Mouse (Mus musculus) large intestine, adult 2 months (tissue): ENCODE measurements around the gene Tsr3. TPM values are rescaled to one million over a fixed set of nuclear protein-coding genes. Genes with fewer than 3 reads are reported as not detected.
"Not testable (repeated sequence)": the region's sequence is repeated elsewhere in the genome, so short reads cannot be mapped to it uniquely, and the experiment has no call there.

Experiments used
- DNase-seq: peaks from one replicate; pipeline ENCODE4 v3.0.0-alpha.2; 2012; ENCODE audit warnings: low read depth, low spot score
- WGBS: fragments of 180-500 bp; shearing (Covaris S2); methylation state at CpG from one replicate; pipeline ENCODE4 v1.1.7; 2018; 5-methylcytosine and 5-hydroxymethylcytosine counted together
- polyA plus RNA-seq: library from polyadenylated mRNA; depleted of rRNA; stranded (reverse); fragments of >200 nt; gene quantifications from 2 replicates; pipeline ENCODE4 v1.2.3, GENCODE M21; 2012

Tsr3 gene
- polyA plus RNA-seq, 1 experiment = 11.6 TPM

DNA sequence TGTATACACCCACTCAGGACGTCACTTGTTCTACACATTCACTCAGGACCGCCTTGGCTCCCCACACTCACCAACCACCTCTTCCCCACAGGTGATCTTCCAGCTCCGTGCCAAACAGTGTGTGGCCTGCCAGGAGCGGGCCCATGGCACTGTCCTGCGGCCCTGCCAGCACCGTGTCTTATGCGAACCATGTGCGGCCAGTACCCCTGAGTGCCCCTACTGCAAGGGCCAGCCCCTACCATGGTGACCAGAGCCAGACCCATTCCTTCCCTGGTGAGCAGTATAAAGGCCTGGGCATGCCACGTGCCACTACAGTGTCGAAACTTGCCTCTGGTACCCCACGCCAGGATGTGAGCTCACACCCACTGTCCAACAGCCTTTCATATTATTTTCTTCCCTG lies 8.3 kb upstream of the Tsr3 start:
- 91% methylated on average over 8 of the region's 11 CpGs for WGBS

DNA sequence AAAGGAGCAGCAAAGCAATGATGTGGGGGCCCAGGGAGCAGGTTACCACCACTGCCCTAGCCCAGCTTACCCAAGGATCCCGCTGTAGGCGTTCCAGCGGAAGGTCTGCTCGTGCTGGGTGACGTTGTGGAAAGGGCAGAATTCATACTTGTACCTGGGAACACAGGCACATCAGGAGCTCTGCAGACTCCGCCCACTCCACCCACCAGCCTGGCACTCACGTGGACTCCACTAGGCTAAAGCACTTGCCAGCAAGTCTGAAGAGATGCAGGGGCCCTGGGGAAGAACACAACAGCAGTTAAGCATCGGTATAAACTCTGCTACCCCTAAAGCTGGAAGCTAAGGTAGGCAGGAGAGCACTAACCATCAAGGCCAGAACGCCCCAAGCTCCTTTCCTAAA lies 4.3 kb upstream of the Tsr3 start:
- WGBS = 86% methylated on average over 9 of the region's 9 CpGs
- DNase-seq = no peak

More for the DNA sequence above, 8.3 kb upstream of the Tsr3 start:
- not testable (repeated sequence) for DNase-seq

DNA sequence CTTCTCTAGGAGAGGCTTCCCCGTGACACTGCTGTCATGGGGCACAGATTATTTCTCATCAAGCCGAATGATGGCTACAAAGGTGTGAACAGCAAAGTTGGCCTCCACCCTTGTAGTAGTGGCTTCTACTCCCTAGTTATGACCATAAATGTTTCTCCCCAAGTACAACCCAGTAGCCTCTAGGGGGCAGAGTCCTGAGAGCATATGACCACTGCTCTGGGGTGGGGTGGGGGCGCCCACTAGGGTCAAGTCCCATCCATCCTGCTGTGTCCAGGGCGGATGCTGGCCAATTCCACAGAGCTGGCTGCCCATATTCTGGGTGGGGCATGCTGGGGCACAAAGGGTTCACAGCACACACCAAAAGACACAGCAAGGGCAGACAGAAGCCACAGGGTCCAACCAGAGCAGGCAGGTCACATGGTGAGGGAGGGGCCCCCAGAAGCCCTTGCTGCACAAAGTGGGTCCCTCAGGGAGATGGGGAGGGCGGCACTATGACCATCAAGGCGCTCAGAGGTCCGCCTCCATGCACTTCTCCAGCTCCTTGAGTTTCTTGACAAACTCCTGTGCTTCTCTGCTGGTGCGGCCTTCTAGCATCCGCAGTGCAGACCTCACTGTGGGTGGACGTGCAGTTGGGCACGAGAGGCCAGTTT lies 3.3 kb downstream of the Tsr3 start:
- DNase-seq = no peak
- 84% methylated on average over 11 of the region's 11 CpGs for WGBS

DNA sequence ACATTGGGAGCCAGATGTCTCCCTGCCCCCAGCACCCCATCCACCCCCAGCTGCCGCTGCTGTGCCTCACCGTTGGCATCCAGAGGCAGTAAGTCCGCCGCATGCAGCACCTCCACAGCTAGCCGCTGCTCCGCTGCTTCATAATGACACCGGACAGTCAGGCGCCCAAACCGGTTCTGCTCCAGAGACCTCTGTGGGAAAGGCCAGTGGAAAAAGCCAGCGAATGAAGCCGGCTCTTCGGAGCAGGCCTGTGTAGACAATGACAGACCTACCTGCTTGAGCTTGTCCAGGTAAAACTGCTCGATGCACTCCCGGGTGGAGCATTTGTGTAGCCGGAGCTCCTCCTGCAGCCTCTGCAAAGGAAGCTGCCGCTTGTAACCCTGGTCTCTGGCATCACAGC lies 4.3 kb downstream of the Tsr3 start:
- DNase-seq = no peak
- WGBS = 66% methylated on average over 16 of the region's 16 CpGs

DNA sequence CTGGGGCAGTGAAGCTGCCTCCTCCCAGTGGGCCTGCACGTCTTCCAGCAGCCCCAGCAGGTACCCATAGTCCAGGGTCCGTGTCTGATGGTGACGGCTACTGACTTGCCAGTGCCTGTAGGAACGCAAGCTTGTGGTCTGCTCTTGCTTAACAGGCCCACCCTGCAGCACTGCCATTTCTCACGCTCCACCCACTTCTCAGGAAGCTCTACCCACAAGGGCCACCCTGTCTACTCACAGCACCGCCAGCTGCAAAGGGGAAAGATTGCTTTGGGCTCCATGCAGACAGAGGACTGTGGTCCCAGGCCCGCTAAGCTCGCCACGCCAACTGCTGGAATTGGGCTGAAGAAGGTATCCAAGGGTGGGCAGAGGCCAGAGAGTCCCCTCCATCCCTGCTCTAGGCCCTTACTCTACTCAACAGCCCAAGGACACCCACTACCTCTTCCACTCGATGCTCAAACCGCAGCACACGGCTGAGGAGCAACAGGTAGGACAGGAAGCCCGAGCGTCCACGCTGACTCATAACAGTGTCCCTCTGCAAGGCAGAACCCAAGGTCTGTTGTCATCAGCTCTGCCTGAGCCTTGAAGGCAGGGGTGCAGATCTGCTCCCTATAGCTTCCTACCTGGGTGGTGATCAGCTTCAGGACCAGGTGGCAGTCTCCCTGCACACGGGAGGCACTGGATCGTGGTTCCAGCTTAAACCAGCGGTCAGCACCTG lies 8.2 kb downstream of the Tsr3 start:
- no peak for DNase-seq

DNA sequence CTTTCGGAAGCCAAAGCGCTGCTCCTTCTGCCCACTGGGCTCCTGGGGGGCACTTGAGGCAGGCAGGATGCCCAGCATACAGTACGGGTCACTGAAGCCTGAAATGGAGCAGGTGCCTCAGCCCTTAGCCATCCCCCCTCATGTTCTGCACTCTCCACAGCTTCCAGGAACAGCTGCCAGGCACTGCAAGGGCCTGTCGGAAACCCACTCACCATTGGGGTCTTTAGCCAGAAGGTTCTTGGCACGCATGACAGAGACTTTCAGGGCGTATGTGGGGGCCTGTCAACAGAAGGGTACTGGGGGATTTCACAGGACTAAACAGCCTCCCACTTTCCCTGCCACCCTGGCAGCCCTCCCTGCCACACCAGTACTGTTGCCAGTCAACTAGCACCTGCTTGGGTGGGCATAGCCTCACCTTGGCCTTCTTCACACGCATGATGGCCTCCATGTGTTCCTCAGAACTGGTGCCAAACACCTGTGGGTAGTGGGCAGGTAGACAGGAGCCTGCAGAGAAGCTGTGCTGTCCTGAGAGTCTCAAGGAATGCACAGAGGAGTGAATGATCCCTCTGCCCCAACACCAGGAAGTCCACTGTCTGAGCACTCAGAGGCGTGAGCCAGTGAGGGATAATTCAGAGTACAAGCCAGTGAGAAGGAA lies 10.3 kb downstream of the Tsr3 start:
- 64% methylated on average over 8 of the region's 8 CpGs for WGBS
- no peak for DNase-seq

More for the DNA sequence above, 8.2 kb downstream of the Tsr3 start:
- WGBS = 65% methylated on average over 18 of the region's 18 CpGs

DNA sequence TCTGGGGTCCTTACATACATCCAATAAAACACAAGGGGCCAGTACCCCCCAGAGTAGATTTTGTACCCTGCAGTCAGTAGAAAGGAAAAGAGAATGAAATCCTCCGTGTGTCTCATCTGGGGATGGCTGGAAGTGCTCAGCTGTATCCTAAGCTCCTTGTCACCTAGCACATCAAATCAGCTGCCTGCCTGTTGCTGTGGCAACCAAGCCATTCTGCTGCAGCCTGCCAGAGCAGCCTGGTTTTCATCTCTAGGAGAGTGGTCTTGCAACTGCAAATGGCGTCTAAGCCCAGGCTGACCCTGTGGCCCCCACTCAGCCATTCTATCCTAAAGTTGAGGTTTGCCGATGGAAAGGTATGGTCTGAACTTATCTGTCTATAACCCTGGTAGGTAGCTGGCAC lies 12.7 kb downstream of the Tsr3 start:
- DNase-seq = no peak
- 47% methylated on average over 3 of the region's 3 CpGs for WGBS

DNA sequence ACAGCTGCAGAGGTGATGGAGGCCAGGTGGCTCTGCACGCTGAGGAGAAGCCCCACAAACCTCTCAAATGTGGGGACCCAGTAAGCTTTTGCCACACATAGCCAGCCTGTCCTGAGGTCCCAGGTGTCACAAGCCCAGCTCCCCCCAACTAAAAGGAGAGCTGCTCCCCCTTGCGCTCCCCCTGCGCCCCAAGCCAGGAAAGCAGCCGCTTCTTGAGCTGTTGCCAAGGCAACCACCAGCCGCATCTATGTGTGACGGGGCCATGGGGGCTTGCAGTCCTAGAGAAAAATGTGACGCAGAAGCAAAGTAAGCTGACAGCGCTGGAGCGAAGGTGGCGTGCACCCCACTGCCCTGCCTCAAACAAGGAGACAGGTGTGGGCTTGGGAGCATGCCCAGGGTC lies 13.8 kb downstream of the Tsr3 start:
- WGBS = 35% methylated on average over 10 of the region's 10 CpGs
- no peak for DNase-seq

DNA sequence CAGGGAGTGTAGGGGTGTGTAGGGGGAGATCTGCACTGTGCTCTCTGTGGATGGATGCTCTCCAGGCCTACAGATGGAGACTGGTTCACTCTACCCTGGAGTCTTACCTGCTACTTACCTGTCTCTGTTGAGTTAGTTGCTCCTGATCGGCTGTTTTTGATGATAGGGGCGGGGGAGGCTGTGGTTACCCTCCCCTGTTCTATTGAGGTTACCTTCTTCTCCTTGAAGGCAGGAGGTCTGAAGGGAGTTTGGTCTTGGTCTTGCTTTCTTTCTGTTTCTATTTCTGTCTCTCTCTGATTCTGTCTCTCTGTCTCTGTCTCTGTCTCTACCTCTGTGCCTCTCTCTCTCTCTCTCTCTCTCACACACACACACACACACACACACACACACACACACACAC lies 15.1 kb downstream of the Tsr3 start:
- WGBS = 60% methylated on average over 2 of the region's 2 CpGs

DNA sequence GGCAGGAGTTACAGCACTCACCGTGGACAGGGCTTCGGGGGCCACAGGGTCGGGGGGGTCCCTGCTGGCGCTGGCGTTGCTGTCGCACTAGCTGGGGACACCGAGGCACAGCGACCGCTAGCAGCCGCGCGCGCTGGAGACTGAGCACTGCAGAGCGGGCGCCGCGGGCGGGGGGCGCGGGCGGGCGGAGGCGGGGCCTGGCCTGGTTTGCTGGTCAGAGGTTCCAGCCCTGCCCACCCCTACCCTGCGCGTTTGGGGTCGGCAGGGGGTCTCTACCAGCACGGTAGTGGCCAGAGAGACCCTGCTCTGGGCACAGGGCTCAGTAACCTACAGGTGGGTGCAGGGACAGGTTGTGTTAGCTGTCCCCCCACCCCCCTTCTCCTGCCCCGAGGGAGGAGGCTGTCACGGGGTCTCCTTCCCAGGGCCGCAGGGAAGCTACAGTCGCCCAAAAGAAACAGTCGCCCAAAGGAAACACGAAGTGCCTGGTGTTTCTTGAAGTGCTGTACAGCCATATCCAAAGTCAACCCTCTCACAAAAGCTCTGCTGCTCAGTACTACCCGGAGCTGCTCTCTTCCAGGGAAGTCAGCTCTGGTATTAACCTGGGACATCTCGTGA lies 16.3 kb downstream of the Tsr3 start, which contains the start of gene Baiap3:
Gene Baiap3, minus strand, starts transcription at position 225 of the 615 bp plus-strand sequence.
- 4% methylated on average over 30 of the region's 35 CpGs for WGBS
- DNase-seq = no peak

More for the DNA sequence above, 15.1 kb downstream of the Tsr3 start:
- DNase-seq = no peak

DNA sequence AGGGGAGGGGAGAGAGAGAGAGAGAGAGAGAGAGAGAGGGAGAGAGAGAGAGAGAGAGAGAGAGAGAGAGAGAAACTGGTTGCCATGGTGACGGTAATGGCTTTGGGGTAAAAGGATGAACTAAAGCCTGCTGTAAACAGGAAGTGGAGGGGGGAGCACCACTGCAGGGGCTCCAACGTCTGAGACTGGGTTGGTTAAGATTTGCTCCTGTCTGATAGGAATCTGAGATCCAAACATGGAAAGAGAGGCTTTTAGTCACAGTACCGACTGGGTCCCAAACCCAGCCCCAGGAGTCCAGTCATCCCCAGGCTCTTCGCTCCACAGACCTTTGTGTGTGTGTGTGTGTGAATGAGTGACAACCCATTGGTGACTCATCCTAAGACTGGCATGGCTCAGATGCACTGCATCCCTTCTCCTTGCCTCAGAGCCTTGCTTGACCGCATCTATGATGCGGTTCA lies 17.9 kb downstream of the Tsr3 start:
- WGBS = 54% methylated on average over 6 of the region's 6 CpGs
- no peak for DNase-seq

DNA sequence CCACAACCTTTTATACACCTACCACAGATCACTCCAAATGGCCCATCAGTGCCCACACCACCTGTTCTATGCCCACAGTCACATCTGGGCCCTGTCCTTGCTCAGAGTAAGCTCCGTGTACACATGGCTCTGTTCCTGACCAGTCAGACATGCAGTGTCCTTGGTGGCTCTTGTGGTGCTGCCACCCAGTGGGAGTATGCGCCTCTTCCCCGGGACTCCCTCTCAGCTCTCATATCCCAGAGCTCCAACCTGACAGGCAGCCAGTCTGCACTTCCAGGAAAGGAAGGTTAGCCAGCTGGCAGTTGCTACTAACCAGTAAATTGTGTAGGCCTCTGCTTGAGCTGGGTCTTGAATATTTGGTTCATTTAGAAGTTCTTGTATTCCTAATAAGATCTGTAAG lies 24.5 kb downstream of the Tsr3 start:
- WGBS = 48% methylated on average over 3 of the region's 3 CpGs
- no peak for DNase-seq

DNA sequence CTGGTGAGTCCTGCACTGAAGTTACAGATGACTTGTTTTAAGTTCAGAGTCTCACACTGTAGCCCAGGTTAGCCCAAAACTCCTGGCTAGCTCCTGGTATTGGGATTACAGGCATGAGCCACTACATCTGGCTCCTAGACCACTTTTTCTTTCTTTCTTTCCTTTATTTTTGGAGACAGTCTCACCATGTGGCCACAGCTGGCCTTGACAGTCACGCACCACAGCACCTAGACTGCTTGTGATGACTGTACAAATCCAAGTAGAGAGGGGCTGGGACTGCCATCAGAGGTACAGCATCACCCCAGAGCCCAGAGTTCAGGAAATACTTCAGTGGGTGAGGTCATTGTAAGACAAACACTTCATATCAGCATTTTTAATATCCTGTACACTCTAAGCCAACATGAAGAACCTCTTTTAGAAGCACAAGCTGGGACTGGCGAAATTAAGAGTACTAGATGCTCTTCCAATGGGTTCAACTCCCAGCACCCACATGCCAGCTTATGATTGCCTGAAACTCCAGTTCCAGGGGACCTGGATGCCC lies 30.9 kb downstream of the Tsr3 start:
- 43% methylated on average over 2 of the region's 2 CpGs for WGBS
- no peak for DNase-seq

DNA sequence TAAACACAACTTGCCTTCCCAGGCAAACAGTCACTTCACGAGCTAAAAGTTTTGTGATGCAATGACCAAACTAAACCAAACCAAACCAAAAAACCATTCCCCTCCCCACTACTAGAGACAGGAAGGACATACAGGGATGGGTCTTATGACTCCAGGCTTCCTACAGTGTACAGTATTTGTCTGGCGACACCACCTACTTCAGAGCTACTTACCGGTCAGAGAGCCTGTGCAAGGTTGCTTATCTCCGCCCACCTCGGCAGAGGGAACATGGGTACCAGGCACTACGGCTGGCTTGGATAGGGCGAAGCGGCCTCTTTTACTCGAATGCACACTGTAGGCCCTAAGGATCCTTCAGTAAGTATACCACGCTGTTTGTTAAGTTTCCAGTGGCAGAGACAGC lies 32.4 kb downstream of the Tsr3 start:
- WGBS = under 1% methylated on average over 10 of the region's 10 CpGs
- DNase-seq = no peak

DNA sequence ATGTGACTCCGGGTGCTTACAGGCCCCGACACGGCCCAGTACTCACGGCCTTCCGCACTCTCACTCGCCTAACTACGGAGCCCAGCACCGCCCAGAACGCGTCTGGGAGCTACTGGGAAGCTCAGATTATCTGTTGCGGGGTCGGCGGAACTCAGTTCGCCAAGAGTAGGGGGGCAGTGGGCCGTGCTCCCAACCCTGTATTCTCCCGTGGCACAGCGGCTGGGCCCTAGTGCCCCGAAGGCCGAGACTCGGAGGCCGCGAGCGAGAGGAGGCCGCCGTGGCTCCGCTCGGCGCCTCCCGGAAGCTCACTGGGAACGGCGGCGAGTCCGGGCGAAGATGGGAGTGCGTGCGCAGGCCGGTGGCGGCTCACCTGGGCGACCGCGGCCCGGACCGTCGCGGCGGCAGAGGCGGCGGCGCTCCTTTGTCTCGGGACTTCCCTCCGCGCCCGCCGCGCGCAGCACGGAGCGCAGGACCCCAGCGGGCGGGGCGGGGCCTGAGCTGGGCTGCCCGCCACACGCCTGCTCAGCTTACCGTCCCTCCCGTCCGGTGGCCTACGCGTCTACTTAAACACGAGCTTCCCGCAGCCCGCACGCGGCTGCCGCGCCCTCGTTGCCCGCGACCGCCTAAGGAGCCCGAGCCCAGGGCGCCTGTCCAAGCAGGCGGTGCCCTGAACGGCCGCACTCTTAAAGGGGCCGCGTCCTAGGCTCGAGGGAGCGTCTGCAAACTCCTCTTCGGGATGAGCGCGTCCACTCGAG lies 33.2 kb downstream of the Tsr3 start:
- peak; percentile 67 for DNase-seq
- under 1% methylated on average over 86 of the region's 92 CpGs for WGBS

DNA sequence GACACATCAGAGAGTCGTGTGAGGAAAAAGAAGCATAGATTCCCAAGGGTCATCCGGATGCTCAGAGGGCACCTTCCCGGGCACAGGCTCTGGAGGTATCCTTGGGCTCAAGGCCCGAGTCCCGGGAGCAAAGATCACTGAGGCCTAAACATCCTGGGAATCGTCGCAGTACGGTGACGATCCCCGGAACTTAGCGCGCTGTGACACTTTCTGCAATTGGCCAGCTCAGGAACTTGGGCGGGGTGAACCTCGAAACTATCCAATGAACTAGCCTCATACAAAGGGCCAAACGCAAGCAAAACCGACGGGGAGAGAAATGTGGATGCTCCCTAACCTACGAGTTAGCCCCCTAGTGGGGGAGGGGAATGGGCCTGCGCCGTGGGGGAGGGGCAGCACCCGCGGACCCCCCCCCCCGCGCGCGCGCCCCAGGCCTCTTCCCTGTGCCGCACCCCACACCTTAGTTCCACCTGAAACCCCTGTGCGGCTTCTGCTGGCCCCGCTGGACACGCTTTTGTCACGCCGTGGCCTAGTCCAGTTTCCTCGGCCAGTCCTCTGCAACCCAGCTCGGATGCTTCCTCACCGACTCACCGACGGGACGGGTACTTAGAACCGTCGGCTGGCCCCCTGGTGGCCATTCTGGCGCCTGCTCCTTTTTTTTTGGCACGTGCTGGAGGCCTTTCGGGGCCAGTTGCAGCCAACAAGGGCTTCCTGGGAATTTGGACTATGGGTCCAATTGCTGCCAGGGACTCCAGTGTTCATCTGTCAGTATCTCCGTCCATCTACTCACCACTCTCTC lies 33.9 kb downstream of the Tsr3 start:
- peak; percentile 96 for DNase-seq
- WGBS = under 1% methylated on average over 45 of the region's 45 CpGs

DNA sequence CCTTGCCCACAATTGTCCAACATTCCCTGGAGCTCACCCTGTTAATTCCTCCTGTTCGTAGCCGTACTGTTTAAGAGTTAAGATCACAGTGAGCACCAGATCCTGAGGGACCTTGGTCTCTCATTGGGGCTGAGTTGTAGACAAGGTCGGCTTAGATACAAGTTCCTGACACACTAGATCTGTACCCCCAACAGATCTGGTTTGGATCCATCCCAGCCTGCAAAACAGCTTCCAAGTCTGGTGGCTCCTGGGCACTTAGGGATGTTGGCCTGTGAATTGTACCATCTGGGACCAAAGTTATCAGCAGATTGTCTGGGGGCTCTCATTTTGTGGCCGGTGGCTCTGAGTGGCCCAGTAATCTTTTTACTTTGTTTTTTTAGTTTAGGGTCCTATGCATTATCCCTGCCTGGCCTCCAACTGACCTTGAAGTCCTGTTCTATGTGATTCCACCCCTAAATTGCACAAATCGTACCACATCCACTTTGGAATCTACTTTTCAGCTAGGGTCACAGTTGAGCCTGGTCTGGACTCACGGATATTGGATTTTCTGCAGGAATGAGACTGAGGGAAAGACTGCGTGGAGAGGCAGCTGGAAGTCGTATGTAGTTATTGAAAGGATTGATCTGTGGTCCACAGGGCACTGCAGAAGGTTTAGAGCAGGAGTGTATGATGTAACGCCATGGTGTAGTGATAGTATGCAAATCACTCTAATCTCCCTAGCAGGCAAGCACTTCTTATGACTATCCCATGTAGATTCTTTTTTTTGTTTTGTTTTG lies 34.8 kb downstream of the Tsr3 start, which contains the start of gene Ube2i:
Gene Ube2i, minus strand, starts transcription at position 52 of the 776 bp plus-strand sequence.
- DNase-seq = no peak
- WGBS = 90% methylated on average over 9 of the region's 9 CpGs

DNA sequence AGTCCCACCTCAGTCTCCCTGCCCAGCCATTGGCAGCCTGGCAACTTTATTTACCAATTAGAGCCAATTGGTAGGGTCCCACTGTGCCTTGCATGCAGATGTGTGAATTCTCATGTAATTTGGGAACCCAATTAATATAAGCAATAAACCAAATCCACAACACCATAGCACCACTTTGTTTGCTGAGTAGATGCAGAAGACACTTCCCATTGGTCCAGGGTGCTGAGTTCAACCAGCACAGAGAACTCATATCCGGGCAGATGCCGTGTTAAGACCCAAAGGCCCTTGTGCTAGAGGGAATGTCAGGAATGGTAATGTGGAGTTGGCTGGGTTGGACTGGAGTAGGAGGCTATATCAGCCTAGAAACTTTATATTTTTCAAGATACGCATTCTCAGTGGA lies 35.9 kb downstream of the Tsr3 start:
- DNase-seq = no peak
- WGBS = 95% methylated on average over 3 of the region's 3 CpGs
